Mouse (Mus musculus): ENCODE data around the gene Hoxa4. TPM values are rescaled to one million over a fixed set of nuclear protein-coding genes. Genes with fewer than 3 reads are reported as not detected.

Gene Hoxa4
- polyA plus RNA-seq, 1 experiment, result not detected

DNA sequence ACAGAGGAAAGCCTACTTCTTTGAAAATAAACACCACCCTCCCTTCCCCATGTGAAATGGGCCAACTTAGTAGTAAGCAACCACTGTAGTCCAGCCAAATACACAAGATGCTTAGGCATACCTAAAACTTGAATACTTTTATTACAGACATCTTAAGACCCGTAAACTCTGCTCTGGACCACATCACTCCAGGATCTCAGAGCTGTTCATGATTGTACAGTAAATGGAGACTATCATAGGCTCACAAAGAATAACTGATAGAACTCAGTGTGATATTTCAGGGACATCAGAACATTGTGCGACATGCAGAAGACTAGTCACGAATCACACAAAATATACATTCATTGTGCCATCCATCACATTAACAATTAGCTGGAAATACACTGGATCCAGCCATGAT, 36.1 kb downstream of the Hoxa4 start:
- Histone ChIP-seq H3K4me1 (ENCODE audit: control insufficient read depth, insufficient read depth, low read length) (peaks cover 7% of the 10 kb centered on the region), H3K27ac (ENCODE audit: insufficient read depth, low read depth, low read length) (no peak overlapping the region), H3K4me3 (ENCODE audit: insufficient read depth, low read depth, low read length) (no peak overlapping the region)
- no peak for TF ChIP-seq CTCF (IDR thresholded peaks at IDR 0.05; ENCODE audit: insufficient read depth, low read depth, low read length)
- no peak for TF ChIP-seq POLR2A (IDR thresholded peaks at IDR 0.05; ENCODE audit: insufficient read depth, low read depth, low read length)
- 40% methylated on average over 3 of the region's 3 CpGs for WGBS

DNA sequence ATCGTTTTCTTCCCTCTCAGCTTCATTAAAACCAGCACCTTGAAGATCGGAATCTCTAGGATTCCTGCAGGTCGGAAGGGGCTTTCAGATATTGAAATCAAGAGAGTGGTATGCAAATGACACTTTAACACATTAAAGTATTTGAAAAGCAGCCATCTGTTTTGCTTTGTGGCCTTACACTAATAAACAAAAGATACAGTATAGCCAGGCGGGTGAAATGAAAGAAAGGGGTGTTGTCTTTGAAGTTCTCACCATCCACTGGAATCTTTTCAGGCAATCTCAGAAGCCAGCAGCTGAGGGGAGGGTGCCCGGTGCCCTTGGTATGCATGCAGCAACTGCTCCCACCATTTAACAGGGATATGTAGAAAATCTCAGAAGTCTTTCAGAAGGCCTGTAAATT, 37.5 kb downstream of the Hoxa4 start:
- Histone ChIP-seq H3K27ac (ENCODE audit: insufficient read depth, low read depth, low read length) (no peak overlapping the region), H3K4me3 (ENCODE audit: insufficient read depth, low read depth, low read length) (no peak overlapping the region), H3K4me1 (ENCODE audit: control insufficient read depth, insufficient read depth, low read length) (peaks cover 7% of the 10 kb centered on the region)
- TF ChIP-seq CTCF (IDR thresholded peaks at IDR 0.05; ENCODE audit: insufficient read depth, low read depth, low read length), result no peak
- TF ChIP-seq POLR2A (IDR thresholded peaks at IDR 0.05; ENCODE audit: insufficient read depth, low read depth, low read length), result no peak
- 18% methylated on average over 5 of the region's 5 CpGs for WGBS

DNA sequence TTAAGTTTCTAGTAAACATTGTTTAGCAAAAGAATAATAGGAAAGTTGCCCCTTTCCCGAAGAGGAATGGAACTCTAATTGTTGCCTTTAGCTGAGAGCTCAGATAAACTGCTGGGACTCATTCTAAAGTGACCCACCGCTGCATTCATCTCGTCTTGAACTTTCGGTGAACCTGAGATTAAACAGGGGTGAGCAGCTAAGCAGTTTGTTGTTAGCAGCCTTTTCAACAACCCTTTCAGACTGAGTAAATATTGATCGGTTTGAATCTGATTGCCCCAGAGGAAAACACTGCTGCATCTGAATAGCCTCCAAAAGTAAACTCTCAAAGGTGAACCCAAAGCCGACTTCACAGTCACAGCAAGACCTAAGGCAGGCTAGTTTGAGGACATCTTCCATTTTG, 38.3 kb downstream of the Hoxa4 start:
- TF ChIP-seq CTCF (IDR thresholded peaks at IDR 0.05; ENCODE audit: insufficient read depth, low read depth, low read length) (no peak), POLR2A (IDR thresholded peaks at IDR 0.05; ENCODE audit: insufficient read depth, low read depth, low read length) (no peak)
- 3% methylated on average over 6 of the region's 6 CpGs for WGBS
- Histone ChIP-seq H3K27ac (ENCODE audit: insufficient read depth, low read depth, low read length) (no peak overlapping the region), H3K4me3 (ENCODE audit: insufficient read depth, low read depth, low read length) (no peak overlapping the region), H3K4me1 (ENCODE audit: control insufficient read depth, insufficient read depth, low read length) (peaks cover 2% of the 10 kb centered on the region)

DNA sequence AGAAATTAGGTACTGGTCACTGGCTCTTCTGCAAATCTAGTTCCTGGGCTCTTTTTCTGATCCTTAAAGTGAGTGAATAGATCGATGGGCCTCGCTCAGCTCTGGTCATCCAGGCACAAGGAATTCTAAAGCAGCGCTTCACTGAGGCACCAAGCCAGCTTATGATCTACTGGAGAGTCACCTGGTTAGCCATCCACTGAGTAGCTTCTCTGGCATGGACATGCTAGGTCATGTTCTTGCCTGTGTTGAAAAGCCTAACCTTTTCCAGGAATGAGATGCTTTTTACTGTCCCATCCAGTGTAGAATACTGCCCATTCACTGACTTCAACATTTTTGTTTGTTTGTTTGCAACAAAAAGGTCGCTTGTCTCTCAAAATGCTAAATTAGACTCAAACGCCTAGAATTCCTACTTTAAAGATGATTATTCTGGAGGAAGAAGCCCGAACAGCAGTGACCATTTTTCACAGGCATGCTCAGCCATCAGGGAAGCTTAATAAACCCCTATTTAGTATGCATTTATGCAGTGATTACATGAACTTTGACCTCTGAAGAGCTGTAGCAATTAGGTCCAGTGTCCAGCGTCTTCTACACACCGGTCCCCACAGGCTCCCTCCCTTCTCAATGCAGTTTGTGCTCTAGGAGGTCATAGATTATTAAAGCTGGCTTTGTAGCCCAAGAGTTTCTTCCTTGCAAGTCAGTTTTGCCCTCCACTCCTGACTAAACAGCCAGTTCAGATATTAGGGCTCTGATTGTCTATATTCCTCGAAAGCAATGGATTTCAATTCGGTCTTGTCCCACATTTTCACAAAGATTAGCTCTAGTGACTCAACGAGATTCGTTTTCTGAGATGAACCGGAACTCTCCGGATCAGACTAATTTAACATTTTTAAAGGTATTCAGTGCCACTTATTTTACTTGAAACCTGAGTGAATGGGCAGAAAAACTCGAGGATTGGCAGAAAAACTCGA, 39.0 kb downstream of the Hoxa4 start:
- 6% methylated on average over 16 of the region's 16 CpGs for whole genome bisulfite sequencing
- no peak overlapping the region for H3K27ac ChIP-seq (ENCODE audit: insufficient read depth, low read depth, low read length)
- no peak for TF ChIP-seq POLR2A (IDR thresholded peaks at IDR 0.05; ENCODE audit: insufficient read depth, low read depth, low read length)
- TF ChIP-seq CTCF (IDR thresholded peaks at IDR 0.05; ENCODE audit: insufficient read depth, low read depth, low read length), result no peak
- H3K4me3 ChIP-seq (ENCODE audit: insufficient read depth, low read depth, low read length), result no peak overlapping the region
- no peaks in the 10 kb centered on the region for H3K4me1 ChIP-seq (ENCODE audit: control insufficient read depth, insufficient read depth, low read length)

DNA sequence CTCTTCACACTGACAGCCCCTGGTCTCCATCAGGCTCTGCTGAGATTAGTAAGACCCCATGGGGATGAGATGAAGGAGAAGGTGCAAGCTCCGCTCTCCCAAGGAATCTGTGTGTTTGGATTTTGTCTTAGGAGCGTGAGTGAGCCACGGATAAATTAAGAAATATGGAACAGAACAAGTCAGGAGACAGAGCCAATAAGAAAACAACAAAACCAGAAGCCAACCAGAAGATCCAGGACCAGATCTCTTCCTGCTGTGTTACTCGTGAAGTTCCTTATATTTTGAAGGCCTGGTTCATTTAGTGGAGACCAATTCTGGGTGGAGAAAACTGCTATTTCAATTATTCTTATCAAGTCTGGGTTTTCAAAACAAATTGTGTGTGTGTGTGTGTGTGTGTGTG, 40.0 kb downstream of the Hoxa4 start:
- Histone ChIP-seq H3K27ac (ENCODE audit: insufficient read depth, low read depth, low read length) (no peak overlapping the region), H3K4me3 (ENCODE audit: insufficient read depth, low read depth, low read length) (no peak overlapping the region), H3K4me1 (ENCODE audit: control insufficient read depth, insufficient read depth, low read length) (no peaks in the 10 kb centered on the region)
- TF ChIP-seq CTCF (IDR thresholded peaks at IDR 0.05; ENCODE audit: insufficient read depth, low read depth, low read length), result no peak
- TF ChIP-seq POLR2A (IDR thresholded peaks at IDR 0.05; ENCODE audit: insufficient read depth, low read depth, low read length), result no peak
- 11% methylated on average over 4 of the region's 4 CpGs for WGBS

DNA sequence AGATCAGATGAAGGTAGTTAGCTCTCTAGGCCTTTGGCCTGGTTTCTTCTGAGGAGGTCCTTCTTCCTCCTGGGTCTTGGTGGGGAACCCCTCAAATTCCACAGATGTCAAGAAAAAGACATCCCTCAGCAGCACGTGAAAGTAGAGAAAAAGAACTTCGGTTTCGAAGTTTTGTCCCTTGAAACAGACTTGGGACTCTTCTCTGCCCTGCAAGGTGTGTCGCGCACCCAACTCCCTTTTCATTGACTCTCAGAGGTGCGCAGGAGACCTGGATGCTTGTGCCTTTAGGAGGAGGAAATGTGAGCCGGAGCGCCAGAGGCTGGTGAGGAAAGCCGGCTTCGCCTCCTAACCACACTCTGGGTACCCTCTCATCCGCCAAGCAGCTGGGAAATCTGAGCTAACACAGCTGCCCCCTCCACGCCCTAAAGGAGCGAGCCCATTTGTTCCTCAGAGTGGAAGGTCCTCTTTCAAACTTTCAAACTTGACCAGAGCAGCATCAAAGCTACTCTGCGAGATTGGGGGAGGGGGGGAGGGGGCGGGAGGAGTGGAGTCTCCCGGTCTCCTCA, 41.1 kb downstream of the Hoxa4 start:
- Histone ChIP-seq H3K4me3 (ENCODE audit: insufficient read depth, low read depth, low read length) (no peak overlapping the region), H3K4me1 (ENCODE audit: control insufficient read depth, insufficient read depth, low read length) (no peaks in the 10 kb centered on the region), H3K27ac (ENCODE audit: insufficient read depth, low read depth, low read length) (no peak overlapping the region)
- no peak for TF ChIP-seq CTCF (IDR thresholded peaks at IDR 0.05; ENCODE audit: insufficient read depth, low read depth, low read length)
- TF ChIP-seq POLR2A (IDR thresholded peaks at IDR 0.05; ENCODE audit: insufficient read depth, low read depth, low read length), result no peak
- 6% methylated on average over 16 of the region's 16 CpGs for WGBS

Other genes starting within 250 kb of the Hoxa4 start
- gene Skap2, start 179.2 kb downstream of the Hoxa4 start, polyA plus RNA-seq (2012; ENCODE audit: insufficient read depth, insufficient read length, low replicate concordance, missing spikeins), result not detected in 2 replicates
- not detected in 2 replicates for gene Hoxa1, start 33.4 kb downstream of the Hoxa4 start, polyA plus RNA-seq (2012; ENCODE audit: insufficient read depth, insufficient read length, low replicate concordance, missing spikeins)
- not detected in 2 replicates for gene Hoxa2, start 26.9 kb downstream of the Hoxa4 start, polyA plus RNA-seq (2012; ENCODE audit: insufficient read depth, insufficient read length, low replicate concordance, missing spikeins)
- not detected in 2 replicates for gene 5730596B20Rik, start 14.3 kb downstream of the Hoxa4 start, polyA plus RNA-seq (2012; ENCODE audit: insufficient read depth, insufficient read length, low replicate concordance, missing spikeins)
- gene Hoxa5, start 12.8 kb upstream of the Hoxa4 start, polyA plus RNA-seq (2012; ENCODE audit: insufficient read depth, insufficient read length, low replicate concordance, missing spikeins), result not detected in 2 replicates
- not detected in 2 replicates for gene Hoxa6, start 17.0 kb upstream of the Hoxa4 start, polyA plus RNA-seq (2012; ENCODE audit: insufficient read depth, insufficient read length, low replicate concordance, missing spikeins)
- gene Hoxa3, start 21.6 kb upstream of the Hoxa4 start, polyA plus RNA-seq (2012; ENCODE audit: insufficient read depth, insufficient read length, low replicate concordance, missing spikeins), result not detected in 2 replicates
- gene Gm28308, start 21.6 kb upstream of the Hoxa4 start, polyA plus RNA-seq (2012; ENCODE audit: insufficient read depth, insufficient read length, low replicate concordance, missing spikeins), result not detected in 2 replicates
- gene Hoxa7, start 30.1 kb upstream of the Hoxa4 start, polyA plus RNA-seq (2012; ENCODE audit: insufficient read depth, insufficient read length, low replicate concordance, missing spikeins), result not detected in 2 replicates
- gene Hoxa9, start 39.3 kb upstream of the Hoxa4 start, polyA plus RNA-seq (2012; ENCODE audit: insufficient read depth, insufficient read length, low replicate concordance, missing spikeins), result not detected in 2 replicates
- gene Hoxa10, start 49.1 kb upstream of the Hoxa4 start, polyA plus RNA-seq (2012; ENCODE audit: insufficient read depth, insufficient read length, low replicate concordance, missing spikeins), result not detected in 2 replicates
- not detected in 2 replicates for gene Hoxa11, start 54.1 kb upstream of the Hoxa4 start, polyA plus RNA-seq (2012; ENCODE audit: insufficient read depth, insufficient read length, low replicate concordance, missing spikeins)
- gene Hoxa13, start 69.1 kb upstream of the Hoxa4 start, polyA plus RNA-seq (2012; ENCODE audit: insufficient read depth, insufficient read length, low replicate concordance, missing spikeins), result not detected in 2 replicates
- not detected in 2 replicates for gene Evx1, start 121.7 kb upstream of the Hoxa4 start, polyA plus RNA-seq (2012; ENCODE audit: insufficient read depth, insufficient read length, low replicate concordance, missing spikeins)

Data from olfactory bulb, adult 2 months (tissue).